In the genomic region with DNA sequence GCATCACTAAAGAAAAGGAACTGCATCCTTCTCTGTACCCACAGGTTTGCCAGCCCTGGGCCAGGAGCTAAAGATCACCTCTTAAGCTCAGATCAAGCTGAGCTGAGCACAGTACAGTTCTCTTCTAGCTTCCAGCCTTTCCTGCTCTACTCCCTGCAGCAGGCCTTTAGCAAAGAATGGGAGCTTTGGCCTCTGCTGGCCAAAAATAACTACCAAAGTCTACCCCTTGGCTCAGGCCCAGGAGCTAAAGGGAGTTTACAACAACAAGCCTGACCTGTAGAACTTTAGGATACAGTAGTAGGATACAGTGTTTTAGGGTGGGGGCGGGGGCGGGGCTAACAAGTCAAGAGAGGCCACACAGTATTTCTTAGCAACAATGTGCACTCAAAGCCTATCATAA, we compare ENCODE assay signal across 8 mouse cellular contexts. TPM values are rescaled to one million over a fixed set of nuclear protein-coding genes. Genes with fewer than 3 reads are reported as not detected.
DNase-seq lines count a peak whose midpoint lies in the region; ATAC-seq and TF ChIP-seq lines count a peak whose summit lies in the region.

No protein-coding gene starts in this region.

- TF ChIP-seq CTCF in forebrain, postnatal 0 days (IDR thresholded peaks at IDR 0.05; ENCODE audit: low read depth) = no peak

- 81% methylated on average over 2 of the region's 2 CpGs for WGBS in forebrain, postnatal 0 days

- peak overlapping the region; percentile 31; the same call in 1 of the 2 replicates for H3K9ac ChIP-seq in forebrain, postnatal 0 days

- peak overlapping the region; percentile 26 for H3K4me2 ChIP-seq in forebrain, postnatal 0 days (ENCODE audit: low read depth)

- H3K36me3 ChIP-seq in forebrain, postnatal 0 days (ENCODE audit: insufficient read depth) = peaks cover 21% of the 10 kb centered on the region

- no peak overlapping the region for H3K27ac ChIP-seq in forebrain, postnatal 0 days (ENCODE audit: low read depth, low read length)

- no peaks in the 10 kb centered on the region for H3K27me3 ChIP-seq in forebrain, postnatal 0 days (ENCODE audit: insufficient read depth, low read length)

- no peaks in the 10 kb centered on the region for H3K9me3 ChIP-seq in forebrain, postnatal 0 days (ENCODE audit: low read length)

- no peak for ATAC-seq in forebrain, postnatal 0 days

- DNase-seq in cerebellum, adult 9-10 months = peak; percentile 50
- DNase-seq in cerebellum, postnatal 14 days = no peak
- DNase-seq in forebrain, postnatal 0 days = no peak
- DNase-seq in kidney, adult 11 months = peak; percentile 44
- peak; percentile 48 for DNase-seq in lung, postnatal 10 days
- DNase-seq in MN1 (ENCODE audit: low spot score) = no peak
- no peak for DNase-seq in layer of hippocampus, adult 9-10 months (ENCODE audit: low spot score)
- no peak for DNase-seq in thymus, postnatal 25 days

- peaks cover 18% of the 10 kb centered on the region for H3K4me1 ChIP-seq in forebrain, postnatal 0 days (ENCODE audit: insufficient read depth)

- no peak overlapping the region for H3K4me3 ChIP-seq in forebrain, postnatal 0 days (ENCODE audit: low read depth, low read length)

RNA-seq across cellular contexts. Expression of a gene that starts 3.3 kb away (rescaled TPM):
- 46.5 and 57.4 TPM in 2 replicates for total RNA-seq in forebrain, postnatal 0 days (2014; rRNA removed)
- polyA plus RNA-seq in forebrain, postnatal 0 days (2015; fragmentation: Nextera tagmentation; extraction: Ambion mirVana) = 47.3 and 62.4 TPM in 2 replicates

RNA-seq across cellular contexts. Expression of a gene that starts 23.2 kb away (rescaled TPM):
- 5.8 and 7.1 TPM in 2 replicates for total RNA-seq in forebrain, postnatal 0 days (2014; rRNA removed)
- 14.8 and 14.9 TPM in 2 replicates for polyA plus RNA-seq in forebrain, postnatal 0 days (2015; fragmentation: Nextera tagmentation; extraction: Ambion mirVana)

RNA-seq across cellular contexts. Expression of a gene that starts 37.6 kb away (rescaled TPM):
- total RNA-seq in forebrain, postnatal 0 days (2014; rRNA removed) = 57.0 and 62.4 TPM in 2 replicates
- polyA plus RNA-seq in forebrain, postnatal 0 days (2015; fragmentation: Nextera tagmentation; extraction: Ambion mirVana) = 53.7 and 55.6 TPM in 2 replicates

RNA-seq across cellular contexts. Expression of a gene that starts 49.1 kb away (rescaled TPM):
- 59.2 and 68.8 TPM in 2 replicates for total RNA-seq in forebrain, postnatal 0 days (2014; rRNA removed)
- 32.7 and 37.1 TPM in 2 replicates for polyA plus RNA-seq in forebrain, postnatal 0 days (2015; fragmentation: Nextera tagmentation; extraction: Ambion mirVana)

Comparison
In these comparisons a context has a peak if more than half of its experiments do, and no peak if none do; other contexts are left out.
1. DNase-seq: peak in cerebellum, adult 9-10 months (single experiment), kidney, adult 11 months (single experiment) and lung, postnatal 10 days (single experiment); none in cerebellum, postnatal 14 days (0 of 2), forebrain, postnatal 0 days (single experiment), MN1 (single experiment), layer of hippocampus, adult 9-10 months (single experiment) and thymus, postnatal 25 days (single experiment).